Mouse (Mus musculus): Measurements from ENCODE around the gene Ang2.
A peak's percentile ranks its signal among the peaks of the same experiment; 100 is the strongest.
"Not testable (repeated sequence)": the region's sequence is repeated elsewhere in the genome, so short reads cannot be mapped to it uniquely, and the experiment has no call there.

Ang2 gene

GRCm38 (mm10) chr14:51199098-51200023 lies at the start of gene Ang2:
Ang2 (minus strand) TSS chr14:51199148.
- no peak for DNase-seq

- DNase-seq: no peak
Observed at GRCm38 (mm10) chr14:51247736-51248135, 48.8 kb upstream of the Ang2 start.

- peak; percentile 6 to 17 for DNase-seq
Observed at GRCm38 (mm10) chr14:51240899-51241298, 42.0 kb upstream of the Ang2 start.

- DNase-seq: not testable (repeated sequence)
Observed at GRCm38 (mm10) chr14:51237488-51237887, 38.5 kb upstream of the Ang2 start.

GRCm38 (mm10) chr14:51229657-51230056 lies 30.7 kb upstream of the Ang2 start:
- not testable (repeated sequence) for DNase-seq

- DNase-seq: not testable (repeated sequence)
Observed at GRCm38 (mm10) chr14:51220075-51220474, 21.1 kb upstream of the Ang2 start.

GRCm38 (mm10) chr14:51203115-51203514 lies 4.2 kb upstream of the Ang2 start, which contains the start of gene Ear14:
Ear14 (plus strand) TSS chr14:51203391.
- no peak for DNase-seq

GRCm38 (mm10) chr14:51200466-51200865 lies 1.5 kb upstream of the Ang2 start:
- no peak for DNase-seq

- DNase-seq: no peak
Observed at GRCm38 (mm10) chr14:51200054-51200453, 1.1 kb upstream of the Ang2 start.

GRCm38 (mm10) chr14:51195681-51196080 lies 3.3 kb downstream of the Ang2 start:
- DNase-seq: no peak

- DNase-seq: not testable (repeated sequence)
Observed at GRCm38 (mm10) chr14:51181051-51181450, 17.9 kb downstream of the Ang2 start.

- DNase-seq: no peak
Observed at GRCm38 (mm10) chr14:51173843-51174242, 25.1 kb downstream of the Ang2 start.

GRCm38 (mm10) chr14:51172947-51173346 lies 26.0 kb downstream of the Ang2 start:
- not testable (repeated sequence) for DNase-seq

GRCm38 (mm10) chr14:51172095-51172865 lies 26.7 kb downstream of the Ang2 start:
- DNase-seq: peak; percentile 17 to 23

- DNase-seq: no peak
Observed at GRCm38 (mm10) chr14:51166068-51166467, 32.9 kb downstream of the Ang2 start.

GRCm38 (mm10) chr14:51165435-51165834 lies 33.5 kb downstream of the Ang2 start:
- DNase-seq: no peak

GRCm38 (mm10) chr14:51163323-51163722 lies 35.6 kb downstream of the Ang2 start:
- DNase-seq: not testable (repeated sequence)

GRCm38 (mm10) chr14:51161976-51162375 lies 37.0 kb downstream of the Ang2 start, which contains the start of gene Rnase2b:
Rnase2b (plus strand) TSS chr14:51162260.
- DNase-seq: not testable (repeated sequence)

GRCm38 (mm10) chr14:51157072-51157471 lies 41.9 kb downstream of the Ang2 start:
- no peak for DNase-seq

GRCm38 (mm10) chr14:51156736-51157068 lies 42.2 kb downstream of the Ang2 start:
- DNase-seq: no peak

- DNase-seq: no peak
Observed at GRCm38 (mm10) chr14:51156056-51156735, 42.8 kb downstream of the Ang2 start.

GRCm38 (mm10) chr14:51152249-51152870 lies 46.6 kb downstream of the Ang2 start:
- no peak for DNase-seq
